Mouse (Mus musculus) midbrain, embryonic 14.5 days (tissue): ENCODE measurements around the gene Epas1. TPM values are rescaled to one million over a fixed set of nuclear protein-coding genes. Genes with fewer than 3 reads are reported as not detected.

Experiments
- ATAC-seq: fragments of 200-750 bp; cut with Nextera tagmentation; 2 replicates; pipeline ENCODE4 v1.8.0; 2017; ENCODE audit warnings: moderate number of reproducible peaks, moderate library complexity; ENCODE audit not compliant: low FRiP score, low TSS enrichment
- DNase-seq: peaks from one replicate; pipeline ENCODE4 v3.0.0-alpha.2; 2015
- H3K27ac ChIP-seq: fragments of 300-500 bp; sonication (generic); replicated peaks from 2 replicates; pipeline ENCODE4 v1.5.1; 2014; ENCODE audit warnings: mild to moderate bottlenecking, low read depth, low read length, moderate library complexity
- H3K27me3 ChIP-seq: fragments of 300-500 bp; sonication (generic); 2 replicates; pipeline ENCODE4 v1.6.1; 2014; ENCODE audit warnings: low read length, control low read depth, mixed read lengths; ENCODE audit not compliant: control insufficient read depth, insufficient read depth
- H3K36me3 ChIP-seq: fragments of 300-500 bp; sonication (generic); 2 replicates; pipeline ENCODE4 v1.6.1; 2014; ENCODE audit warnings: low read length, control low read depth; ENCODE audit not compliant: control insufficient read depth, insufficient read depth
- H3K4me1 ChIP-seq: fragments of 300-500 bp; sonication (generic); 2 replicates; pipeline ENCODE4 v1.6.1; 2014; ENCODE audit warnings: mild to moderate bottlenecking, antibody characterized with exemption, low read length, control low read depth; ENCODE audit not compliant: control insufficient read depth, insufficient read depth
- H3K4me2 ChIP-seq: fragments of 300-500 bp; sonication (generic); 2 replicates; pipeline ENCODE4 v1.6.1; 2014; ENCODE audit warnings: mild to moderate bottlenecking, low read length, moderate library complexity
- H3K4me3 ChIP-seq: fragments of 300-500 bp; sonication (generic); replicated peaks from 2 replicates; pipeline ENCODE4 v1.5.1; 2014; ENCODE audit warnings: low read depth, low read length
- H3K9ac ChIP-seq: fragments of 300-500 bp; sonication (generic); replicated peaks from 2 replicates; pipeline ENCODE4 v1.6.1; 2014; ENCODE audit warnings: mild to moderate bottlenecking, low read length, moderate library complexity
- H3K9me3 ChIP-seq: fragments of 300-500 bp; sonication (generic); 2 replicates; pipeline ENCODE4 v1.6.1; 2016; ENCODE audit warnings: low read length, control low read depth, mixed read lengths; ENCODE audit not compliant: control insufficient read depth
- WGBS: fragments of 180-500 bp; shearing (Covaris S2); extraction: QIAGEN DNeasy Blood & Tissue Kit; methylation state at CpG from one replicate; pipeline ENCODE4 v1.1.7; 2014; 5-methylcytosine and 5-hydroxymethylcytosine counted together
- polyA plus RNA-seq: library from polyadenylated mRNA; unstranded; fragments of >200 nt; fragmentation: Nextera tagmentation; extraction: Ambion mirVana; gene quantifications from 2 replicates; pipeline ENCODE4 v1.2.1, GENCODE M21; 2014

Gene Epas1
- polyA plus RNA-seq, 1 experiment from 2014 or later: 9.8 TPM

DNA sequence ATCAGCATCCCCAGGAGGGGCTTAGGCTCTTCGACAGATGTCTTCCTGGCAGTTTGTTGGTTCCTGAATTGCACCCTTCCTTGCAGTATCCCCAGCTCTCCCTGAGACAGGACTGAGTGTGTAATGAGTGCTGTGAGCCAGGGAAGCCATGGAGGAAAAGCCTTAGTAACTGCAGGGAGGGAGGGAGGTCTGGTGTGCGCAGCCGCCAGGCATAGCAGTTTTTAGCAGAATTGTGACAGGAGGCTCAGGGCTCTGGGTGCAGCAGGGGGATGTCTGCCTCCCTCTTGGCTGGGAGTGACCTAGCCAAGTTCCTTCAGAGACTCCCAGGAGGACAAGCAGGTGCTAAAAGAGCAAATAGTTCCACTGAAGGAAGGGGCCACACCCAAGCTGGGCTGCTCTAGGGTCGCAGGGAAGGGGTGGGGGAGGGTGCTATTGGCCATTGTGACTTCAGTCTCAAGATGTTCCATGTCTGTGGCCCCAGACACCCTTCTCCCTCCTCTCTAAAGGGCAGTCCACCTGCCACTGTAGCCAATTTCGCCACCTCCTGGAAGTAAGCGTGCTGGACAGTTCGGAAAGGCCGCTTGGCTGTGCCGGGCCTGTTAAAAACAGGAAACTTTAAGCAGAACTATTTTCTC is 49.0 kb downstream of the Epas1 start:
- ATAC-seq (no peak), DNase-seq (no peak)
- 75% methylated on average over 9 of the region's 9 CpGs for WGBS

DNA sequence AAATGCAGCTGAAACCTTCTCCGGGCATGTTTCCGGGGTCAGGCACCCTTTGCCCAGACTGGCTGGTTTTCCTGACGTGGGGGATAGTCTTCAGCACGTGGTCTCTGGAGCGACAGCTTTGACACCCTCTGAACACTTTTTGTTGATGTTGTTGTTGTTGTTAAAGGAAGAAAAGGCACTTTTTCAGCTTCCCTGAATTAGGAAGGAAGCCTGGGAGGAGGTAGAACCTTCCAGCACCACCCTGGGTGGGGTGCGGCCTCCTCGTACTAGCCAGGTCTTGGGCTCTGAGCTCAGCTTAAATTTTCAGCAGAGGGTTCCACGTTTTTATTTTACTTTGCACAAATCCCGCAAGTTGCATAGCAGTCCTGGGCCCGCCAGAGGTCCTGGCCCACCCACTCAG is 49.6 kb downstream of the Epas1 start:
- no peak for DNase-seq
- no peak overlapping the region for H3K4me3 ChIP-seq
- H3K27me3 ChIP-seq: no peaks in the 10 kb centered on the region
- no peak for ATAC-seq
- H3K4me2 ChIP-seq: no peak overlapping the region
- 84% methylated on average over 10 of the region's 10 CpGs for WGBS
- H3K27ac ChIP-seq: no peak overlapping the region
- no peak overlapping the region for H3K9ac ChIP-seq
- H3K9me3 ChIP-seq: no peaks in the 10 kb centered on the region
- H3K36me3 ChIP-seq: no peaks in the 10 kb centered on the region
- H3K4me1 ChIP-seq: no peaks in the 10 kb centered on the region

More for the DNA sequence above, 49.0 kb downstream of the Epas1 start:
- Histone ChIP-seq H3K27ac (no peak overlapping the region), H3K36me3 (no peaks in the 10 kb centered on the region), H3K4me3 (no peak overlapping the region), H3K9ac (no peak overlapping the region), H3K4me2 (no peak overlapping the region), H3K27me3 (no peaks in the 10 kb centered on the region), H3K4me1 (no peaks in the 10 kb centered on the region), H3K9me3 (no peaks in the 10 kb centered on the region)

DNA sequence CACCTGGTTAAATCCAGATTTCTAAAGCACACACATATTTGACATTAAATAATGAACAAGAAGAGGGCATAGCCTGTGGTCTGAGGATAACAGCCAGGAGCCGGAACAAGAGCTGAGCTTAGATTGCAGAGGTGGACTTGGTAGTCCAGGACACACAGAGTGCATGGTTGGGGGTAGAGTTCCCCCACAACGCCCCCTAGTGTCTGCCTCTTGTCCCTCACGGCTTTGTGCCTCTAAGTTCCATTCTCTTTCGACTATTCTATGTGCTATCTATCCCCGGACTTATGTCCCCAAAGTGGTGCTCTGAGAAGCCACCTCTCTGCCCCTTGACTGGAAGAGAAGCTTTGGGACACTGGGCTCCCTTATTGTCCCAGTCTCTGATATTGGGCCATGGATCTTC is 50.2 kb downstream of the Epas1 start:
- Histone ChIP-seq H3K4me1 (no peaks in the 10 kb centered on the region), H3K9ac (no peak overlapping the region), H3K27ac (no peak overlapping the region), H3K4me3 (no peak overlapping the region), H3K4me2 (no peak overlapping the region), H3K36me3 (no peaks in the 10 kb centered on the region), H3K9me3 (no peaks in the 10 kb centered on the region), H3K27me3 (no peaks in the 10 kb centered on the region)
- 85% methylated on average over 5 of the region's 5 CpGs for WGBS
- DNase-seq (no peak), ATAC-seq (no peak)

DNA sequence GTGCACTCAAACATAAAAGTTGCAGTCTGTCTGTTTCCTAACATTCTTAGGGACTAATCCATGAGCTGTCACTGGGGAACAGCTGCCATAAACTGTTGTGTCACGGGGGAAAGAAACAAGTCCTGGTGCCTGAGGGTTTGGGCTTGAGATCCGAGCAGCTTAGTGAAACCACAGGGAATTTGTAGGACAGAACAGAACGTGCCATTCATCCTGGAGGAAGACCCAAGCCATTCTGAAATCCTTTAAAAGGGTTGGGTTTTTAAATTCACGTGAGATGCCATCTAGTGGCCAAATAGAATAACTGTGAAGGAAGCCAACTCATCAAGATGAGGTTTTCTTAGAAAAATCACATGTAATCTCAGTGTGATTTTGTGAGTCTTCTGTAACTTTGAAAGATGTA is 58.5 kb downstream of the Epas1 start:
- no peak overlapping the region for H3K9ac ChIP-seq
- no peaks in the 10 kb centered on the region for H3K4me1 ChIP-seq
- DNase-seq: peak; percentile 87
- H3K4me2 ChIP-seq: no peak overlapping the region
- no peaks in the 10 kb centered on the region for H3K36me3 ChIP-seq
- H3K27me3 ChIP-seq: no peaks in the 10 kb centered on the region
- no peak overlapping the region for H3K4me3 ChIP-seq
- H3K9me3 ChIP-seq: no peaks in the 10 kb centered on the region
- H3K27ac ChIP-seq: no peak overlapping the region
- WGBS: 0% methylated on average over 4 of the region's 4 CpGs
- no peak; the same call in 1 of the 2 replicates for ATAC-seq

DNA sequence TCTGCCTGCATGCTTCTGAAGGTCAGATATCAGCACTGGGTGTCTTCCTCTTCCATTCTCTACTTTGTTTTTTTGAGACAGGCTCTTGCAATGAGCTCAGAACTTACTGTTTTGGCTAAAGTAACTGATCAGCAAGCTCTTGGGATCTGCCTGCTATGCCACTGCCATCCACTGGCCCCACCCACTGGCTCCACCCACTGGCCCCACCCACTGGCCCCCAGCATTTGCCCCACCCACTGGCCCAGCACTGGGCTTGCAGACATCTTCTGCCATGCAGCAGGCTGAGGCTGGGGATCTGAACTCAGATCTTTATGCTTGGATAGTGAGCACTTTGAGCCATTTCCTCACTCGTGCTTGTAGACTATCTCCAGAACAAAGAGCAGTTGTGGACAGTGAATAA is 60.8 kb downstream of the Epas1 start:
- no peak overlapping the region for H3K9ac ChIP-seq
- DNase-seq: no peak

DNA sequence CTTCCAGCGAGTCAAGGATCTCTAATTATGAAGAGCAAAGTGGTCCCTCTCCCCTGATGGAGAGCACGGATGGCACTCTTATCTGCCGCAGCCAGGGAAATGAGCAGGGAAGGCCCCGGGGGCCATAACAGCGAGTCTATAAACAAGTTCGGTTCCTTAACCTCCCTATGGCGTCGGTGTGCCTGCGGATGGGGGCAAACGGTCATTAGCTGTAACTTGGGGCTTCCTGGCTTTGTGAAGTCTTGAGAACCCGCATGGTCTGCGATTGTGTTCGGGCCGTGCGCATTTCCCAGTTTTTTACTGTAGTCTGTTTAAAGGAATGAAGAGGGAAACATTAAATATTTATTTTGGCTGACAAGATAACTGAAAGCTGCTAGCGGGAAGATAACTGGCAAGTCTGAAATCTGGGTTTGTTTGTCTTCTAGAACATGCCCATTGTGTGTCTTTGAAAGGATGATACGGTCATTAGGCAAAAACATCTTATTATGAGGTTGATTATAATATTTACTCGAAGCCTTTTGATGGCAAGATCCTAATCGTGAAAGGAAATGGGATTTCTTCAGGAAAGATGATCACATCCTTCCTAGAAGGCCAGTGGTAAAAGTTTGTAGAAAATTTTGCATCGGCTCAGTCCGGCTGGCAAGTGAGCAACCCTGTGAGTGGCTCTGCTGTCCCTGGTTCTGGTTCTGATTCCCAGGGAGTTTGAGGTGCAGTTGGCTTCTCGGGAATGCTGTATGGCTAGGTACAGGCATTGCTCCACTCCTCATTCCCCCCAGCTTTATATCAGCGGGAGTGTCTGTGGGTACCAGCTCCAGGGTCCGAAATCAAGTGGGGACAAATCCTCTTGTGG is 61.7 kb downstream of the Epas1 start:
- Histone ChIP-seq H3K36me3 (no peaks in the 10 kb centered on the region), H3K9me3 (no peaks in the 10 kb centered on the region), H3K4me3 (no peak overlapping the region), H3K9ac (no peak overlapping the region), H3K4me2 (no peak overlapping the region), H3K27me3 (no peaks in the 10 kb centered on the region), H3K4me1 (no peaks in the 10 kb centered on the region), H3K27ac (no peak overlapping the region)
- DNase-seq (no peak), ATAC-seq (no peak)
- 76% methylated on average over 24 of the region's 24 CpGs for WGBS

More for the DNA sequence above, 60.8 kb downstream of the Epas1 start:
- Histone ChIP-seq H3K4me3 (no peak overlapping the region), H3K4me2 (no peak overlapping the region), H3K27ac (no peak overlapping the region), H3K36me3 (no peaks in the 10 kb centered on the region), H3K27me3 (no peaks in the 10 kb centered on the region), H3K4me1 (no peaks in the 10 kb centered on the region), H3K9me3 (no peaks in the 10 kb centered on the region)
- no peak for ATAC-seq
- whole genome bisulfite sequencing: 48% methylated on average over 1 of the region's 1 CpGs

DNA sequence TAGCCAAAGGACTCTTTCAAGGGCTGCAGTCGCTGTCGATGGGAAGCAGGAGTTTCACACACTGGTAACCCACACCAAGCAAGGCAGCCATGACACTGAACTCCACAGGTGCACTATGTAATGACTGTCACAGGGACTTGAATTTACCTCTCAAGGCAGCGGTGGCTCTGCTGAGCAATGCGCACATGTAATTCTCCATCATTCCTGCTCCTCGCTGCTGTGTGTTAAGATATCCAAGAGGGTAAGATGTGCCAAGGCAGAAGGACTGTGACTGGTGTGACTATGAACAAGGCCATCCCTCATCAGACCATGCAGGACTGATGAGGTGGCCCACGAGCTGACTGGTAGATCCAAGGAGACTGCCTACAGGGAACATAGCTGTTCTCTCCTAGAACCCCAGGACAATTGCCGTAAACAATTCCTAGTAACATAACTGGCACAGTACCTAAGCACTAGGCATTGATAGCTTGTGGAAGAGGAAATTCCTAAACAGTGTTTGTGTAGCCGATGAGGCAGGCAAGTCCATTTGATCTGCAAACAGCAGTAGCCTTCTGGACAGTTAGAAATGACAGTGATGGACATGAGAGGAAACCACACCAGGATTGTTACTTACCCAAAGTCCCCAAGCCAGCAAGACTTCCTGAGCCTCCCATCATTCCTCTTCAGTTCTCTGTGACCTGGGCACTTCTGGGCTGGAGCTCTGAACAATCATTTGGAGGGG is 68.7 kb downstream of the Epas1 start:
- H3K4me1 ChIP-seq: no peaks in the 10 kb centered on the region
- H3K9me3 ChIP-seq: no peaks in the 10 kb centered on the region
- ATAC-seq (no peak), DNase-seq (no peak)
- H3K36me3 ChIP-seq: no peaks in the 10 kb centered on the region
- no peaks in the 10 kb centered on the region for H3K27me3 ChIP-seq
- no peak overlapping the region for H3K4me2 ChIP-seq
- no peak overlapping the region for H3K27ac ChIP-seq
- WGBS: 93% methylated on average over 8 of the region's 8 CpGs
- H3K9ac ChIP-seq: no peak overlapping the region
- H3K4me3 ChIP-seq: no peak overlapping the region

DNA sequence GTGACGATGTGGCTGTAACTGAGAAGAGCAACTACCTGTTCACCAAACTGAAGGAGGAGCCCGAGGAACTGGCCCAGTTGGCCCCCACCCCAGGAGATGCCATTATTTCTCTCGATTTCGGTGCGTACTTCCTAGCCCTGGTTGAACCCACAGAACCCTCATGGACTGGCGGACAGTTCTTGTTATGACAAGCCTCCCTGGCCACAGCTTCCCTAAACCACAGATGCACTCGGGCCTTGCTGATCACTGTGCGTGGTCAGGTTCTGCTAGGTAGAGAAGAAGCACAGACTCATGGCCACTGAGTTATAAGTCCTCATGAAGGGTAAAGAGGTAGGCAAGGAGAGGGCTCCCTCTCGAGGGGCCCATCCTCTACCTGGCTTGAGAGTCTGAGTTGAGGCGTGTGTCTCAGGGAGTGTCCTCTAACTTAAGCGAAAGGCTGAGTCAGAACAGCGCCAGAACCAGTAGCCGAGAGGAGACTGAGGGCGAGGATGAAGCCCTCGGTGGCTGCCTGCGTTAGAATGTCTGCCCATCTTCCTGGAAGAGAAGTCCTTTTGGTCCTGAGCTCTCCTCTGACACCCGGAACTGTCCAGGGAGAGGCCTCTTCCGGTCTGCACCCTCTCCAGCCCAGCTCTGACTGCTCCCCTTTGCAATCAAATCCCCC is 71.1 kb downstream of the Epas1 start:
- DNase-seq: no peak
- Histone ChIP-seq H3K4me1 (no peaks in the 10 kb centered on the region), H3K9ac (no peak overlapping the region), H3K36me3 (no peaks in the 10 kb centered on the region), H3K4me2 (no peak overlapping the region), H3K9me3 (no peaks in the 10 kb centered on the region), H3K27me3 (no peaks in the 10 kb centered on the region), H3K4me3 (no peak overlapping the region), H3K27ac (no peak overlapping the region)
- no peak for ATAC-seq
- 92% methylated on average over 18 of the region's 18 CpGs for WGBS
